Mouse (Mus musculus) fat pad, adult 2 months (tissue): ENCODE results near the gene Tnfsf8.

Experiments used
- DNase-seq: peaks from one replicate; pipeline ENCODE4 v3.0.0-alpha.2; 2011; ENCODE audit warnings: low read depth, low spot score; ENCODE audit errors: extremely low read depth

Tnfsf8 gene

GRCm38 (mm10) chr4:63860688-63861540 lies at the start of gene Tnfsf8:
Tnfsf8 (minus strand) TSS chr4:63861347.
- DNase-seq: no peak

DNA sequence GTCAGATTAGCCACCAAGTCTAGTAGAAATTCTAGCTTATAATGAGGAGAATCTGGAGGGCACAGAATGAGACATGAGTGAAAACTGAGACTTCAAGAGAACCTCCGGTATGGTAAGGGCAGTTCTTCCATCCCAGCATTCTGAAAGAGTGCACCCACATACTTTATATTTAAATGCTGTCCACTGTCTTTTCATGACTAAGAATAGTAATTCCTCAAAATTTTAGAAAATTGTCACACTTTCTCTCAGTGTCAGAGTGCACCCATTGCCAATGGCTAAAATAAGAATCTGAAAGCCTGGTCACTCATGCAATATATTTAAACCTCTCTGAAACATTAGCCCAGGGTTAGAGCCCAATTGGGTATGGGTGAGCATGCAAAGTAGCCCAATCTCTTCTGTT lies 47.4 kb upstream of the Tnfsf8 start:
- no peak for DNase-seq

GRCm38 (mm10) chr4:63907473-63907872 lies 46.3 kb upstream of the Tnfsf8 start:
- no peak for DNase-seq

DNA sequence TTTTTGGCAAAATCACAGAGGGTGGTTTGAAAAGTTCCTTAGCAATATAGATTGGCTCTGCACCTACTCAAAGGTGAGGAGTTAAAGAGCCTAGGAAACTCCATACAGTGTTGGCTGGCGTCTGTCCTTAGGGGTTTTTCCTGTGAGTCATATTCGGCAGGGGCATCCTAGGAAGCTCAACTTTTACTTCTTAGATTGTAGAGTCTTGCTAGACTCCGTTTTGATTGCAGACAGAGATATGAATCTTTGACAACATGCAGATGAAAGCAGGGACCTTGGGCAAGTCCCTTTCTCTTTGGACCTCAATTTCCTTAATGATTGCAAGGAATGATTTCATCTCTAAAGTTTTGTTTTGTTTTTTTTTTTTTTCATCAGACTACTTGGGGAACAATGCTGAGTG lies 44.9 kb upstream of the Tnfsf8 start:
- no peak for DNase-seq

GRCm38 (mm10) chr4:63899081-63899523 lies 38.0 kb upstream of the Tnfsf8 start:
- no peak for DNase-seq

DNA sequence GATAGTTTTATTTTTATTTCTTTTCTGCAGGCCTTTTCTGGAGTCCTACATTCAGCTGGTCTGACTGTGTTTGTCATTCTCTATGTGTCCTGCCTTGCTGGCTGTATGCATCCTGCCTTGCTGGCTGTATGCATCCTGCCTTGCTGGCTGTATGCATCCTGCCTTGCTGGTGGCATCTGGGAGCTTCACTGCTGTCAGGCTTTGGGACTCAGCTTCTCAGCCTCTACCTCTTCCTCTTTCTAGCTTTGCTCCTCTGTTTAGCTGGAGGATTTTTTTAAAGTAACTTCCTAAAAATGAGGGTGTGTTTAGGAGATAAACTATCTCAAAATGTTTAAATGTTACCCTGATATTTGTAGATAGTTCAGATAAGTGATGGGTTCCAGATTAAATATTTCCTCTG lies 36.0 kb upstream of the Tnfsf8 start:
- no peak for DNase-seq

DNA sequence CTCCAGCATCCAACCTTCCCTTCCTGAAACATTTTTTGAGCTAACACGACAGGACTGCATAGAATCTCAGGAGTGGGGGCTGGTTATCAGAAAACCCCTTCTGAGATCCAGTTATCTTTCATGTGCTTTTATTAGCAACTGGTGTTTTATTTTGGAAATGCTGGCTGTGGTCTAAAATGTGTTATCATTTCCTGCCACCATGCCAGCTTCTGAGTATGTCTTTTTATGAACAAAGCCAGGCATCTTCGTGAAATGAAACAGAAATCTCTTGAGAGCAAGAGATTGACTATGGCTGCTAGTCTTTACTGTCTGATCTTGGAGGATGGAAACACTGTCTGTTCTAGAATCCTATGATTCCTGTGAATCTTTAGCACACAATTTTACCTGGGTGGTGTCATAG lies 25.0 kb upstream of the Tnfsf8 start:
- DNase-seq: no peak

GRCm38 (mm10) chr4:63876720-63877119 lies 15.6 kb upstream of the Tnfsf8 start:
- DNase-seq: no peak

DNA sequence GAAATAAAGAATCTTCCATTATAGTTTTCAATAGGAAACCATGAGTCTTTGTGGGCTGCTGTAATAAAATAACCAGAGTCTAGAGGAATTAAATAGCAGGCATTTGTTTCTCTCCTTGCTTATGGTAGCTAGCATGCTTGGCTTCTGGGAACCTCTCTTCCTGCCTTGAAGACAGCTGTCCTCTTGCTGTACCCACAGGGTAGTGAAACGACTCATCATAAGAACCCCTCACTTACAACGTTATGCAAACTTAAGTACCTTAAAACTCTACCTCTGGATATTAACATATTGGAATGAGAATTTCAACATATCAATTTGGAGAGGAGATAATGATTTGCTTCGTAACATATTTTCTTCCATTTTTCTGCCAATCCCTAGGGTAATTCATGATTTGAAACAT lies 14.3 kb upstream of the Tnfsf8 start:
- no peak for DNase-seq

- no peak for DNase-seq
Observed at GRCm38 (mm10) chr4:63870678-63871077, 9.5 kb upstream of the Tnfsf8 start.

DNA sequence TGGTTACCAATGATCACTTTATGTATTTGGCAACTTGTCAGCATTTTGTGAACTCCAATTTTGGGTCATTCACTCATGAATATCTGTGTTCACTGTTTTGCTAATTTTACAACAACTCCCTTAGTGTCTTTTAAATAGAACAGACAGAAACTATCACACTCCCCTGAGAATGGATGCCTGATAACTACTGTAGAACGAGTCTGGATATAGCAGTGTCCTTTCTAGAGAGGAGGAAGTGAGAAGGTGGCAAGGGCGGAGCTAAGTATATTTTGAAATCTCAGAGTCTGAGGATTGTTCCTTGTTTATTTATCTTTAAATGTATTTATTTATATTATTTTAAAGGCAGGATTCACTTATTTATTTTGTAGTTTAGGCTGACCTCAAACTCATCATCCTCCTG lies 7.6 kb upstream of the Tnfsf8 start:
- no peak for DNase-seq

- no peak for DNase-seq
Observed at GRCm38 (mm10) chr4:63862953-63863352, 1.8 kb upstream of the Tnfsf8 start.

DNA sequence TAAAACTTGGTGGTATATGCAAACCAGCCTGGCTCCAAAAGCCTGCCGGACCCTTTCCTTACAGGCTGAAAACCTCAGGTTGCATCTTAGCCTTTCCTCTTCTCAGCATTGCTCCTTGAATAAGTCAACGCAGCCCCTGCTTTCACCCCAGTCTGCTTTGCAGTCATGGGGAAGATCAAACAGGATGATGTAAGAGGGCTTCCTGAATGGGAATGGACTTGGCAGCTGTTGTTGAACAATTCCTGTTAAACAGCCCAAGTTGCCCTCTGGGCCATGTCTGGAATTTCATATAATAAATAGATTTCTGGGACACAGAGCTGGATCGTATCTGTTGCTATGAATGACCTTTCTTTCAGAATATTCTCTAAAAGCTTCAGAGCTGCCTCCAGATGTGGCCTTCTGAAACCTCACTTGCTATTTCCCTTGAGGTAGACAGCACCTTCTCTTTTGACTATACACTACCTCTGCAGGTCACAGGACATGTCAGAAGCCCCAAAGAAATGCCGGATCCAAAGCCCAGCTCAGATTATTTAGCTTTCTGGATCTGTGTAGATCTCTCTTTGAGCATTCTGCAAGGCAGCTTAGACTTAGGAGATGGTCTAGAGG lies 1.0 kb upstream of the Tnfsf8 start:
- no peak for DNase-seq

DNA sequence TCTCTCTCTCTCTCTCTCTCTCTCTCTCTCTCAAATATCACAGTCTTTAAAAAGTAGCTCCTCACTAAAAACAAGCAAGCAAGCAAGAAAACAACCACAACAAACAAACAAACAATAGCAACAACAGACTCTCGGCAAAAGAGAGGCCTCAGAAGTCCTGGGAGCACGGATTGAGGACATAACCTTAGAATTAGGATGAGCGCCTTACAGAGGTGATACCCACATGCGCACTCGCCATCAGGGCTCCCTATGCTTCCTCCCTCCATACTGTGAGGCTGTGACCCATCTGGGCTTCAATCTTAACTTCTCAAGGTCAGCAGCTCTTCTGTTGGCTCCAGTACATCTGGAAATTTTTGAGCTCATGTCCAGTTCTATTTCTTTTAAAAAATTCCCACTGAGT lies 911 bp downstream of the Tnfsf8 start:
- no peak for DNase-seq

- DNase-seq: no peak
Observed at GRCm38 (mm10) chr4:63859785-63860203, 1.4 kb downstream of the Tnfsf8 start.

- no peak for DNase-seq
Observed at GRCm38 (mm10) chr4:63858646-63859224, 2.4 kb downstream of the Tnfsf8 start.

DNA sequence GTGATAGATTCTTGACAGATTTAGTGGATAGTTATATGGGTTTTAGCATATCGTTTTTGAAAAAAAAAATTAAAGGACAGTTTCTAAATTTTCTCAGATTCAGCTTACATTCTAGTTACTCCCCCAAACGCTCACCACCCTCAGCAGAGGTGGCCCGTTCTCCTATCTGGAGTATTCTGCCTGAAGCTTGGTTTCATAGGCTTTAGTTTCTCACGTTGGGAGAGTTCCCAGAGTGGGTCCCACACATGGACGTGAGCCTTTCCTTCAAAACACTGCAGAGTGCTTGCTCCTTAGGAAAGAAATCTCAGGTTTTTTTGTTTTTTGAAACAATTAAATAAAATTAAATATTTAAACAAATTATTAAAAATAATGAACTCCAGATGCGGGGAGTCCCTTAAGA lies 4.4 kb downstream of the Tnfsf8 start:
- no peak for DNase-seq

- no peak for DNase-seq
Observed at GRCm38 (mm10) chr4:63853782-63854386, 7.3 kb downstream of the Tnfsf8 start.

DNA sequence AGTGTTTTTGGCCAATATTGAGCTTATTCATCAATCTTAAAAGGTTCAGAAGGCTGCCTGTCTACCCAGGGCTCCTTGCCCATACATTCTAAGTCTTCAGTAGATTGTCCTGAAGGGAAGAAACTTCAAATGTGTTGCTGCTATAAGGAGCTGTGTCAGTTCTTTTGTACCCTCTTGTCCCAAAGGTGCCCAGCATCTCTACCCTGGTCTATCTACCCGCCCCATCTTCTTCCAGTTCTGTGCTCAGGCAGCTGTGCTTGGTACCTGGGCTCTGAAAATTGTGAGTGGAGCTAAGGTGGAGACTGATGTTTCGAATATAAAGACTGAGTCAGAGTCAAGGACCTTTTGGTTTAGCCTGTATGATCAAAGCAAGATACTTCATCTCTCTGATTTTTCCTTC lies 11.1 kb downstream of the Tnfsf8 start:
- DNase-seq: no peak

- no peak for DNase-seq
Observed at GRCm38 (mm10) chr4:63846881-63847597, 14.1 kb downstream of the Tnfsf8 start.

DNA sequence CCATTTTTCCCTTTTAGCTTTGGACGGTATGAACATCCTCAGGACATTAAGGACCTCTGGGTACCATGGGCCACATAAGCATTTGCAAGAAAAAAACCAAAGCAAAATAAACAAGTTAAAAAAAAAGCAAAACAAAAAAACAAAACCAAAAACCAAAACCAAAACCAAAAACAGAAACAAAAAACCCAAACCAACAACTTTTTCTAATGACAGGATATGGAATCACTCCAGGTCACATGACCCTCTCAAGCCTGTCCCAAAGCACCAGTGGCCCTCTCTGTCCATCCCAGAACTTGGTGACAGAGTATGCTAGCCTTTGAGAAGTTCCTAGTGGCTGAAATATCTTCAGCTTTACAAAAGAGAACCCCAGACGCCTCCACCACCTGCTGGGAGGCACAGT lies 15.4 kb downstream of the Tnfsf8 start:
- DNase-seq: no peak
